Mouse (Mus musculus) heart, embryonic 15.5 days (tissue): Measurements from ENCODE around the gene Slc45a1. TPM values are rescaled to one million over a fixed set of nuclear protein-coding genes. Genes with fewer than 3 reads are reported as not detected.

ENCODE experiments used
- ATAC-seq: fragments of 200-750 bp; cut with Nextera tagmentation; replicated peaks from 2 replicates; pipeline ENCODE4 v1.8.0; 2017; ENCODE audit warnings: low read depth, moderate TSS enrichment; ENCODE audit not compliant: insufficient number of reproducible peaks, insufficient read depth, low FRiP score
- H3K27ac ChIP-seq: fragments of 300-500 bp; sonication (generic); 2 replicates; pipeline ENCODE4 v1.5.1; 2015; ENCODE audit warnings: mild to moderate bottlenecking, inconsistent platforms
- H3K27me3 ChIP-seq: fragments of 300-500 bp; sonication (generic); 2 replicates; pipeline ENCODE4 v1.6.1; 2015; ENCODE audit warnings: inconsistent platforms
- H3K36me3 ChIP-seq: fragments of 300-500 bp; sonication (generic); 2 replicates; pipeline ENCODE4 v1.6.1; 2015; ENCODE audit warnings: mild to moderate bottlenecking, inconsistent platforms
- H3K4me1 ChIP-seq: fragments of 300-500 bp; sonication (generic); replicated peaks from 2 replicates; pipeline ENCODE4 v1.6.1; 2015; ENCODE audit warnings: inconsistent platforms
- H3K4me2 ChIP-seq: fragments of 300-500 bp; sonication (generic); 2 replicates; pipeline ENCODE4 v1.6.1; 2015; ENCODE audit warnings: inconsistent platforms, mild to moderate bottlenecking, moderate library complexity
- H3K4me3 ChIP-seq: fragments of 300-500 bp; sonication (generic); 2 replicates; pipeline ENCODE4 v1.5.1; 2015; ENCODE audit warnings: mild to moderate bottlenecking, inconsistent platforms
- H3K9ac ChIP-seq: fragments of 300-500 bp; sonication (generic); 2 replicates; pipeline ENCODE4 v1.6.1; 2015; ENCODE audit warnings: mild to moderate bottlenecking, inconsistent platforms
- H3K9me3 ChIP-seq: fragments of 300-500 bp; sonication (generic); replicated peaks from 2 replicates; pipeline ENCODE4 v1.6.1; 2016; ENCODE audit warnings: inconsistent platforms
- WGBS: fragments of 180-500 bp; shearing (Covaris S2); methylation state at CpG from one replicate; pipeline ENCODE4 v1.1.7; 2015; ENCODE audit warnings: mixed read lengths; 5-methylcytosine and 5-hydroxymethylcytosine counted together
- polyA plus RNA-seq: library from polyadenylated mRNA; unstranded; fragments of >200 nt; fragmentation: Nextera tagmentation; extraction: Ambion mirVana; gene quantifications from 2 replicates; pipeline ENCODE4 v1.2.1, GENCODE M21; 2015

Slc45a1 gene
- polyA plus RNA-seq, 1 experiment from 2014 or later = not detected

GRCm38 (mm10) chr4:150622641-150623040 lies 29.3 kb downstream of the Slc45a1 start:
- H3K36me3 ChIP-seq = peaks cover 37% of the 10 kb centered on the region
- 93% methylated on average over 13 of the region's 13 CpGs for WGBS
- H3K4me2 ChIP-seq = no peak overlapping the region
- no peak overlapping the region for H3K9ac ChIP-seq
- H3K27me3 ChIP-seq = no peaks in the 10 kb centered on the region
- no peak for ATAC-seq
- H3K9me3 ChIP-seq = no peaks in the 10 kb centered on the region
- no peak overlapping the region for H3K27ac ChIP-seq
- H3K4me3 ChIP-seq = no peak overlapping the region
- H3K4me1 ChIP-seq = 0 out of 2 replicates have a peak, but pooled peaks cover 5% of the 10 kb centered on the region

- H3K27me3 ChIP-seq = no peaks in the 10 kb centered on the region
- H3K27ac ChIP-seq = no peak overlapping the region
- peaks cover 6% of the 10 kb centered on the region for H3K4me1 ChIP-seq
- H3K4me2 ChIP-seq = no peak overlapping the region
- 85% methylated on average over 7 of the region's 7 CpGs for WGBS
- H3K9me3 ChIP-seq = no peaks in the 10 kb centered on the region
- peaks cover 72% of the 10 kb centered on the region for H3K36me3 ChIP-seq
- H3K9ac ChIP-seq = no peak overlapping the region
- no peak overlapping the region for H3K4me3 ChIP-seq
- ATAC-seq = no peak
Observed at GRCm38 (mm10) chr4:150619011-150619410, 33.0 kb downstream of the Slc45a1 start.

- WGBS = 96% methylated on average over 20 of the region's 20 CpGs
- no peak overlapping the region for H3K4me2 ChIP-seq
- peaks cover 6% of the 10 kb centered on the region for H3K4me1 ChIP-seq
- H3K9ac ChIP-seq = no peak overlapping the region
- no peaks in the 10 kb centered on the region for H3K27me3 ChIP-seq
- peaks cover 84% of the 10 kb centered on the region for H3K36me3 ChIP-seq
- no peak overlapping the region for H3K4me3 ChIP-seq
- H3K9me3 ChIP-seq = no peaks in the 10 kb centered on the region
- ATAC-seq = no peak
- H3K27ac ChIP-seq = no peak overlapping the region
Observed at GRCm38 (mm10) chr4:150616841-150617240, 35.1 kb downstream of the Slc45a1 start.

GRCm38 (mm10) chr4:150616029-150616420 lies 35.9 kb downstream of the Slc45a1 start:
- Histone ChIP-seq H3K27ac (no peak overlapping the region; the same call in 1 of the 2 replicates), H3K4me1 (peaks cover 6% of the 10 kb centered on the region), H3K36me3 (peaks cover 91% of the 10 kb centered on the region), H3K9ac (no peak overlapping the region), H3K4me2 (no peak overlapping the region), H3K27me3 (no peaks in the 10 kb centered on the region), H3K9me3 (no peaks in the 10 kb centered on the region), H3K4me3 (no peak overlapping the region)
- WGBS = 76% methylated on average over 13 of the region's 13 CpGs
- ATAC-seq = no peak

GRCm38 (mm10) chr4:150615251-150616028 lies 36.5 kb downstream of the Slc45a1 start:
- peaks cover 11% of the 10 kb centered on the region for H3K4me1 ChIP-seq
- peak; percentile 10; the same call in 1 of the 2 replicates for ATAC-seq
- peaks cover 87% of the 10 kb centered on the region for H3K36me3 ChIP-seq
- no peak overlapping the region for H3K9ac ChIP-seq
- H3K9me3 ChIP-seq = no peaks in the 10 kb centered on the region
- H3K27ac ChIP-seq = no peak overlapping the region; the same call in 1 of the 2 replicates
- H3K4me2 ChIP-seq = no peak overlapping the region
- 85% methylated on average over 12 of the region's 12 CpGs for WGBS
- H3K27me3 ChIP-seq = no peaks in the 10 kb centered on the region
- H3K4me3 ChIP-seq = no peak overlapping the region

GRCm38 (mm10) chr4:150613715-150614114 lies 38.3 kb downstream of the Slc45a1 start:
- peaks cover 72% of the 10 kb centered on the region for H3K36me3 ChIP-seq
- ATAC-seq = no peak
- no peak overlapping the region for H3K4me3 ChIP-seq
- H3K9me3 ChIP-seq = no peaks in the 10 kb centered on the region
- H3K9ac ChIP-seq = no peak overlapping the region
- H3K27ac ChIP-seq = no peak overlapping the region
- H3K27me3 ChIP-seq = no peaks in the 10 kb centered on the region
- 85% methylated on average over 7 of the region's 7 CpGs for WGBS
- no peak overlapping the region for H3K4me2 ChIP-seq
- H3K4me1 ChIP-seq = peaks cover 14% of the 10 kb centered on the region

GRCm38 (mm10) chr4:150608670-150609069 lies 43.3 kb downstream of the Slc45a1 start:
- H3K27me3 ChIP-seq = no peaks in the 10 kb centered on the region
- H3K4me3 ChIP-seq = no peak overlapping the region
- WGBS = 95% methylated on average over 3 of the region's 3 CpGs
- no peak overlapping the region for H3K9ac ChIP-seq
- H3K36me3 ChIP-seq = peaks cover 24% of the 10 kb centered on the region; the same call in 1 of the 2 replicates
- no peak for ATAC-seq
- peaks cover 13% of the 10 kb centered on the region for H3K4me1 ChIP-seq
- no peaks in the 10 kb centered on the region for H3K9me3 ChIP-seq
- H3K27ac ChIP-seq = no peak overlapping the region
- H3K4me2 ChIP-seq = no peak overlapping the region

- WGBS = 81% methylated on average over 3 of the region's 3 CpGs
- Histone ChIP-seq H3K27ac (no peak overlapping the region), H3K4me3 (no peak overlapping the region), H3K27me3 (no peaks in the 10 kb centered on the region), H3K36me3 (peaks cover 5% of the 10 kb centered on the region; the same call in 1 of the 2 replicates), H3K9ac (no peak overlapping the region), H3K4me2 (no peak overlapping the region), H3K4me1 (peaks cover 13% of the 10 kb centered on the region), H3K9me3 (no peaks in the 10 kb centered on the region)
- ATAC-seq = no peak
Observed at GRCm38 (mm10) chr4:150606449-150607161, 45.4 kb downstream of the Slc45a1 start.

GRCm38 (mm10) chr4:150605804-150606203 lies 46.2 kb downstream of the Slc45a1 start:
- no peak for ATAC-seq
- H3K9ac ChIP-seq = no peak overlapping the region
- peaks cover 12% of the 10 kb centered on the region for H3K4me1 ChIP-seq
- H3K36me3 ChIP-seq = no peaks in the 10 kb centered on the region; the same call in 1 of the 2 replicates
- H3K4me3 ChIP-seq = no peak overlapping the region
- H3K9me3 ChIP-seq = no peaks in the 10 kb centered on the region
- H3K27ac ChIP-seq = no peak overlapping the region
- 90% methylated on average over 3 of the region's 3 CpGs for WGBS
- no peak overlapping the region for H3K4me2 ChIP-seq
- H3K27me3 ChIP-seq = no peaks in the 10 kb centered on the region

GRCm38 (mm10) chr4:150603366-150604061 lies 48.5 kb downstream of the Slc45a1 start:
- Histone ChIP-seq H3K4me3 (no peak overlapping the region), H3K4me2 (no peak overlapping the region), H3K9me3 (no peaks in the 10 kb centered on the region), H3K36me3 (no peaks in the 10 kb centered on the region; the same call in 1 of the 2 replicates), H3K27me3 (no peaks in the 10 kb centered on the region), H3K9ac (no peak overlapping the region), H3K27ac (no peak overlapping the region), H3K4me1 (peaks cover 23% of the 10 kb centered on the region)
- WGBS = 95% methylated on average over 1 of the region's 1 CpGs
- ATAC-seq = no peak

GRCm38 (mm10) chr4:150601489-150601888 lies 50.5 kb downstream of the Slc45a1 start:
- Histone ChIP-seq H3K9me3 (no peaks in the 10 kb centered on the region), H3K4me2 (no peak overlapping the region), H3K4me3 (no peak overlapping the region), H3K27ac (no peak overlapping the region), H3K36me3 (no peaks in the 10 kb centered on the region; the same call in 1 of the 2 replicates), H3K9ac (no peak overlapping the region), H3K4me1 (peaks cover 36% of the 10 kb centered on the region), H3K27me3 (no peaks in the 10 kb centered on the region)
- WGBS = 87% methylated on average over 10 of the region's 10 CpGs
- ATAC-seq = no peak
